Mouse (Mus musculus): ENCODE data around the gene Vmn1r32.

Gene Vmn1r32

GRCm38 (mm10) chr6:66559996-66560395 is at the start of gene Vmn1r32:
Vmn1r32 (minus strand) TSS chr6:66560096.
- DNase-seq (ENCODE audit: low read depth, low spot score), result no peak

GRCm38 (mm10) chr6:66595804-66596203 is 35.9 kb upstream of the Vmn1r32 start:
- DNase-seq (ENCODE audit: low read depth, low spot score), result no peak

GRCm38 (mm10) chr6:66535966-66536365 is 23.9 kb downstream of the Vmn1r32 start:
- no peak for DNase-seq (ENCODE audit: low read depth, low spot score)

DNA sequence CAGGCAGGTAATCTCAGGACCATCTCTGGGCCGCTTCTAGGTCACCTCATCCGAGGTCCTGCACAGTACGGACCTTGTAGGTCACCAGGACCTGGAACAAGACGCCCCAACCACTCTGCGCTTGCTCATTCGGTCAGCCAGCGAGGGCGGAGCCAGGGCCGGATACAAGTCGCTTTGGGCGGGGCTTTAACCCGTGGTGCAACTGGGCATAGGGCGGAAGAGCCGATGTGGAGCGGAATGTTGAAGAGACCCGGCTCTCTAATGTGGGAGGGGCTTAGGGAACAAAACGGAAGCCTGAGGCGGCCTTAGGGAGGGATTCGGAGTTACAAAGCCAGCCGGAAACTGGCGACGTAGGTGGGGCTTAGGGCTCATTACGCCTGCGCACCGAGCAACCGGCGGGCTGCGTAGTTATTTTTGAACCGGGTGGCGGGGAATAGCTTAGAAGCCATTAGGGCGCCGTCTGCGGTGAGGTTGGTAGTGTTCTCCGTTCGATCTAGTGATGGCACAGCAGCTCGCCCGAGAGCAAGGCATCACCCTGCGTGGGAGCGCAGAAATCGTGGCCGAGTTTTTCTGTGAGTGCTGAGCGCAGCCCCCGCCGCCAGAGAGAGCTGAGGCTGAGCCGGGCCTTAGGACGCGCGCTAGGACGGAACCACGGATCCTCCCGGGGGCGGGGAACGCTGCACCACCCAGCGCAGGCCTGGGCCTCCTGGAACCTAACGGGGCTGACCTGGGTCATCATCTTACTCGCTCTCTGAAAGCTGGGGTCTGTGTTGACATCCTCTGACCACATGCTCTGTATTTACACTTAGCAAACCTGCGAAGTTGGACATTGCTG is 24.7 kb downstream of the Vmn1r32 start, which contains the start of gene Mad2l1:
Gene Mad2l1, plus strand, starts transcription at position 363 of the 835 bp plus-strand sequence.
- DNase-seq (ENCODE audit: low read depth, low spot score), result peak; percentile 96

DNA sequence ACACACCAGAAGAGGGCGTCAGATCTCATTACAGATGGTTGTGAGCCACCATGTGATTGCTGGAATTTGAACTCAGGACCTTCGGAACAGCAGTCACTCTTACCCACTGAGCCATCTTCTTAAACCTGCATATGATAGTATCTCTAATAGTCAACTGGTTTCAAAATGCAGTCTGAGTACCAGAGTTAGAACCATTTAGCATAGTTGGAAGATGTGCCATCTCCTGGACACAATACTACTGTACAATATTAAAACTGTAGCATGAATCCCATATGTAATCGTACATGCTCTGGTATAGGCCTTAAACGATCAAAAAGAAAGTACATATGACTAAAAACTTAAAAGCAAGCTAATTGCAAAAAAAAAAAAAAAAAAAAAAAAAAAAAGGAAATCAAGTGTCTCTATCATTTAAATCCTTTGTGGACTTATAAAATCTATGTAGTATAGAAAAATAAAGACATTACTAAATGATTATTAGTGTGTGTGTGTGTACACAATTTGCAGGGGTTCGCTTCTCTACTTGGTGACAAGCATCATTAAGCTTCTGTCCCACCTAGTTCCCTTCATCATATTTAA is 25.4 kb downstream of the Vmn1r32 start:
- DNase-seq (ENCODE audit: low read depth, low spot score), result no peak

- no peak for DNase-seq (ENCODE audit: low read depth, low spot score)
Measured at GRCm38 (mm10) chr6:66533241-66533640, 26.7 kb downstream of the Vmn1r32 start.

DNA sequence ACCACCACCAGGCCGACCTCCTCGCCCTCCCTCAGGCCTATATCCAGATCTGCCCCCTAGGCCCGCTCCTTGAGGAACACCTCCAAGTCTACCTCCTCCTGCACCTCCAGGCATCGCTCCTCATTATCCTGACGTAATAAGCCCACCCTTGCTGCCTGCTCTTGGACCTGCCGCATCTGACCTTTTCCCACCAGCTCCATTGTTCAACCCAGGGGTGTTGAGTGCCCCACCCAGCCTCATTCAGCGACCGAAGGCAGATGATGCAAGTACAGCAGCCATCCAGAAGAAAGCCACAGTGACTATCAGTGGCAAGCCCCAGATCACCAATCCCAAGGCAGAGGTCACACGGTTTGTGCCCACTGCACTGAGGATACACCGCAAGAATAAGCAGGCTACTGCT is 31.5 kb downstream of the Vmn1r32 start:
- no peak for DNase-seq (ENCODE audit: low read depth, low spot score)

GRCm38 (mm10) chr6:66516368-66516767 is 43.5 kb downstream of the Vmn1r32 start:
- no peak for DNase-seq (ENCODE audit: low read depth, low spot score)

All from c-Kit-negative CD71-positive TER-119-positive erythroid progenitor cells, embryonic 14.5 days (primary cell).